Mouse (Mus musculus) B cell, adult 2 months (primary cell): ENCODE measurements around the gene Grm5.

Experiments used
- DNase-seq, 2 experiments: peaks; one replicate each; pipeline ENCODE4 v3.0.0; 2022

Grm5 gene

GRCm38 (mm10) chr7:87937415-87937814 lies 353.4 kb downstream of the Grm5 start:
- no peak for DNase-seq

GRCm38 (mm10) chr7:87938265-87938664 lies 354.3 kb downstream of the Grm5 start:
- no peak for DNase-seq

- no peak for DNase-seq
Observed at GRCm38 (mm10) chr7:87950205-87950604, 366.2 kb downstream of the Grm5 start.

- DNase-seq: no peak
Observed at GRCm38 (mm10) chr7:87973216-87973615, 389.2 kb downstream of the Grm5 start.

GRCm38 (mm10) chr7:87975041-87975440 lies 391.1 kb downstream of the Grm5 start:
- no peak for DNase-seq

GRCm38 (mm10) chr7:87983494-87983893 lies 399.5 kb downstream of the Grm5 start:
- DNase-seq: no peak

- DNase-seq: no peak
Observed at GRCm38 (mm10) chr7:88014451-88014850, 430.5 kb downstream of the Grm5 start.

- no peak for DNase-seq
Observed at GRCm38 (mm10) chr7:88027411-88028132, 443.6 kb downstream of the Grm5 start.

GRCm38 (mm10) chr7:88047366-88047765 lies 463.4 kb downstream of the Grm5 start:
- DNase-seq: no peak

GRCm38 (mm10) chr7:88054224-88054938 lies 470.4 kb downstream of the Grm5 start:
- DNase-seq: no peak

- no peak for DNase-seq
Observed at GRCm38 (mm10) chr7:88056438-88056837, 472.5 kb downstream of the Grm5 start.

GRCm38 (mm10) chr7:88091115-88091514 lies 507.1 kb downstream of the Grm5 start:
- no peak for DNase-seq

GRCm38 (mm10) chr7:88096536-88097107 lies 512.7 kb downstream of the Grm5 start:
- no peak for DNase-seq

GRCm38 (mm10) chr7:88097715-88098114 lies 513.7 kb downstream of the Grm5 start:
- peak; percentile 85 to 89 for DNase-seq

- no peak for DNase-seq
Observed at GRCm38 (mm10) chr7:88116724-88117409, 532.9 kb downstream of the Grm5 start.

GRCm38 (mm10) chr7:88128080-88128848 lies 544.3 kb downstream of the Grm5 start:
- no peak for DNase-seq

GRCm38 (mm10) chr7:88129536-88130487 lies 545.8 kb downstream of the Grm5 start:
- peak; percentile 31 for DNase-seq

GRCm38 (mm10) chr7:88130488-88130849 lies 546.5 kb downstream of the Grm5 start:
- no peak for DNase-seq

- no peak for DNase-seq
Observed at GRCm38 (mm10) chr7:88159542-88160241, 575.7 kb downstream of the Grm5 start.

GRCm38 (mm10) chr7:88161586-88161985 lies 577.6 kb downstream of the Grm5 start:
- DNase-seq: no peak
